Mouse (Mus musculus) frontal cortex, postnatal 10 days (tissue): ENCODE results near the gene Ftl1.
A peak's percentile ranks its signal among the peaks of the same experiment; 100 is the strongest.
"Not testable (repeated sequence)": the region's sequence is repeated elsewhere in the genome, so short reads cannot be mapped to it uniquely, and the experiment has no call there.

Experiments used
- DNase-seq, 2 experiments: peaks; one replicate each; pipeline ENCODE4 v3.0.0; 2022; ENCODE audit warnings: low spot score in 2 of 2, mixed read lengths in 1 of 2

The Ftl1 gene

DNA sequence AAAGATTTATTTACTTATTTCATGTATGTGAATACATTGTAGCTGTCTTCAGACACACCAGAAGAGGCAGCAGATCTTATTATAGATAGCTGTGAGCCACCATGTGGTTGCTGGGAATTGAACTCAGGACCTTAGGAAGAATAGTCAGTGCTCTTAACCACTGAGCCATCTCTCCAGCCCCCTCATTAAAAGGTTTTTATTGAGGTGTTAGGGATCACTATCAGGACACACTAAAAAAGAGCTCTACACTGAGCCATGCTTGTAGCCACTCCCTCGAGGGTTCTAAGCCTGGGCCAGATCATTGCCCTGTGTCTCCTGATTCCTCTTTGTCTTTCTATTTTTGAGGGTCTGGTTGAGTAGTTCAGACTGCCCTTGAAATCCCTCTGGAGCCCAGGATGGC is 16.8 kb upstream of the Ftl1 start:
- DNase-seq: no peak

DNA sequence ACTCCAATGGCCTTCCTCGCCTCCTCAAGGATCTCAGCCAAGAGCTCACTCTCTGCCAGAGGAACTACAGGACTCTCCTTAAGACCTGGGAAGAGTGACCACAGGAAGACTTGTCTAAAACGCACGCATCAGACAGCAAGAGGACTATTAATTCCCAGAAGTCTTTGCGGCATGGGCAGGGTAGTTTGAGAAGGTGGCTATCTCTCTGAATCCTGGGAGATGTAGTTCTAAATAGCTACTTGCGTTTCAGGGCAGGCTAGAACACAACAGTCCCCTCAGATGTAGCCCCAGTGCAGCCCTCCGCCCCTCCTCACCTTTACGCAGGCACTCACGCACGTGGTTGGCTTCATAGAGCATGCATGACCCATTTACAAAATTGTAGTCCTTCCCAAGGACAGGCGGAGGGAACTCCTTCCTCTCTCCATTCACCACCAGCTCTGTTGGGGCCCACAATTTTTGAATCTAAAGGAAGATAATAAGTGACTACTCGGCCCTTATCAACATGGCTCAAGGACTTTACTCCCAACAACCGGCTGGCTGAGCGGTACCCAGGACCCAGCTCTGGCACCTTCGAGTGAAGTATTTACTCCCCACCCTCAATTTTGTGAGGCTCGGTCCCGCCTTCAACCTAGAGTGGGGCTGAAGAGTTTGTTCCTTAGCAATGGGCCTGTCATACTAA is 15.7 kb upstream of the Ftl1 start:
- DNase-seq: no peak

DNA sequence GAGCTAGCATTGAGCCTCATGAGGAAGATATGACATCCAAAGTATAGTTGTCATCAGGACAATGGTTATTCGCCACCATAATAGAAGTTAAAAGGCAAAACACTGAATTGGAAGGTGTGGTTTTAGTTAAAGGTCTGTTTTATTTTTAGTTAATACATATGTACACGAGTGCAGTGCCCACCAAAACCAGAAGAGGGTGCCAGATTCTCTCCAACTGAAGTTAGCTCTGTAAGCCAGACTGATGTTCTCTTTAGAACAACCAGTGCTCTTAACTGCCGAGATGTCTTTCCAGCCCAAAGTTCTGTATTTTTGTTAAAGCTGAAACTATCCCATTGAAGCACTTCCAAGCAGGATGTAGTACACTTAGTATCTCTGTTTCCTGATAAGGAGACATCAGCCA is 11.2 kb upstream of the Ftl1 start:
- peak in 1 of 2 experiments; percentile 57 for DNase-seq

DNA sequence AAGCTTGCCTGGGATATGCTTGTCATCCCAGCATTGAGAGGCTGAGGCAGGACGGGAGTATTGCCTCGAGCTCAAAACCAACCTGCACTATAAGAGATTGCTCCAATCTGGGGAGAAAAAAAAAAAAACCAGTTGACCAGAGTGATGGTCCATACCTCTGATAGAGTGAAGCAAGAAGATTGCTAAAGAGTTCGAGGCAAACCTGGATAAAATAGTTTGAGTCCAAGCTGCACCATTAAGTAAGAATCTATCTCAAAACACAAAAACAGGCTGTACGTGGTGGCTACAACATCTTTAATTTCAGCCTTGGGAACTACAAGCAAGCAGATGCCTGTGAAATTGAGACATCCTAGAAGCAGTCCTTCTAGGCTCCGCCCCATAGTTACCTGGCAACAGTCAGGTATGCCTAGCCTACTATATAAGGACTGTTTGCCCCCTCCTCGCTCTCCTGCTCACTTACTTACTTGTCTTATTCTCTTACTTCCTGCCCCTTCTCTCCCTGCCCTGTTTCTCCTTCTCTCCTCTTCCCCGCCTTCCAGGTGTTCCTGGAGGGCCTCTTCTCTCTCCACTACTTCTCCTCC is 7.5 kb upstream of the Ftl1 start:
- DNase-seq: no peak

DNA sequence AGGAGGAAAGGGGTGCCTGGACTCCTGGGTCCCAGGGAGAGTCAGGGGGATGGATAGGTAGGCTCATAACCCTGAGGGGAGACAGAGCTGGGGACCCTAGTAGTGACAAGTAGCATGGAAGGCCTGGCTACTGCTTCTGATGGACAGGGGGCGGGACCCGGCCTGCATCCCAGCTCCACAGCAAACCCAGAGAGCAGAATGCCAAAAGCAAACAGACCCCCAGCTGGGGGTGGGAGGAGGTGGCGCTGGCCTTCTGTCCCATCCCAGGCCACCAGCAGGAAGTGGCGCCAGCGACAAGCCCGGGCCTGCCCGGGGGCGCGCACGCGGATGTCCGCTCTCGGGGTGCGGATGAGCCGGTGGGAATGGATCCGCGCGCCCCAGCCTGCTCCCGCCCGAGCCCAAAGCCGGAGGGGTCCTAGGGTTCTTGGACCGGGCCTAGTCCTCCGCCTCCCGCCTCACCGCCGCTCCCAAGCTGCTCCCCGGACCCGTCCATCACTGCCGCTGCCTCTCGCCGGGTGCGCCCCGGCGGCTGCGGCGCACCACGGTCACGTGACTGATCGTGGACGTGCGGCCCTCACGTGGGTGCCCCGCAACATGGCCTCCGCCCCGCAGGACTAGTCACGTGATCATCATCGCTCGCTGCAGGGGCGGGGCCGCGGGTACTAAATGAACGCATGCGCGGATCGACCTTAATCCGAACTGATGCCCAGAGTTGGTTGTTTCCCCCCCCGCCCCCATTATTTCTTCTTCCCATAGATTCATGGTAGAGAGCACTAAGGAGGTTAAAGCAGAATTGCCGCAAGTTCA is 6.8 kb upstream of the Ftl1 start, which contains the start of gene Bax:
Bax (minus strand) TSS at position 616 of the 807 bp plus-strand sequence.
- DNase-seq: peak; percentile 96

DNA sequence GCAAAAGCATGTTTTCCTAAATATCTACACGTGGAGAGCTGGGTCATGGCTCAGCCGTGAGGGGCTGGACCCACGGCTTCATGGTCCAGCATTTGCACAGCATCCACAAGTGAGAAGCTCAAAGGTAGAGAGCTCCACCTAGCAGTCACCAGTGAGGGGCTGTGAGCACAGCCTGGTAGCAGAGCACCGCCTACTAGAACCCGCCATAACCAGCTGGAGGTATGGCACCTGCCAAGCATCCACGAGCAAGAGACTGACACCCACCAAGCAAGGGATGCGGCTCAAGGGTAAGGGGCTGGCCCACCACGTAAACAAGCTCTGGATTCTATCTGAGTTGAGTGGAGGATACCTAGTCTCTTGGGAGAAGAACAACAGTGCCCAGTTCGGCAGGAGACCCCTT is 5.9 kb upstream of the Ftl1 start:
- no peak for DNase-seq

DNA sequence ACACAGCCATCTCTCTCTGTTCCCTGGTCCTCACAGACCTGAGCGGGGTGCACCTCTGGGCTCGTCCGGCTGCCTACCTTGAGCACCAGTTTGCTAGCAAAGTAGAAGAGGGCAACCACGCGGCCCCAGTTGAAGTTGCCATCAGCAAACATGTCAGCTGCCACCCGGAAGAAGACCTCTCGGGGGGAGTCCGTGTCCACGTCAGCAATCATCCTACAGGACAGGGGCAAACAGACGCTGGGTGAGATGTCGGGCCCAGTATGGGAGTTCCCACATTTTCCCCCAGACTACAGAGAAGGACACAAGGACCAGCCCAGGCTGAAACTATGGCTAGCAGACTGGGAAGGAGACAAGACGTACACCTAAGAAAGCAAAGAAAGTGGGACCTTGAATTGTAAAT is 5.4 kb upstream of the Ftl1 start:
- no peak for DNase-seq

DNA sequence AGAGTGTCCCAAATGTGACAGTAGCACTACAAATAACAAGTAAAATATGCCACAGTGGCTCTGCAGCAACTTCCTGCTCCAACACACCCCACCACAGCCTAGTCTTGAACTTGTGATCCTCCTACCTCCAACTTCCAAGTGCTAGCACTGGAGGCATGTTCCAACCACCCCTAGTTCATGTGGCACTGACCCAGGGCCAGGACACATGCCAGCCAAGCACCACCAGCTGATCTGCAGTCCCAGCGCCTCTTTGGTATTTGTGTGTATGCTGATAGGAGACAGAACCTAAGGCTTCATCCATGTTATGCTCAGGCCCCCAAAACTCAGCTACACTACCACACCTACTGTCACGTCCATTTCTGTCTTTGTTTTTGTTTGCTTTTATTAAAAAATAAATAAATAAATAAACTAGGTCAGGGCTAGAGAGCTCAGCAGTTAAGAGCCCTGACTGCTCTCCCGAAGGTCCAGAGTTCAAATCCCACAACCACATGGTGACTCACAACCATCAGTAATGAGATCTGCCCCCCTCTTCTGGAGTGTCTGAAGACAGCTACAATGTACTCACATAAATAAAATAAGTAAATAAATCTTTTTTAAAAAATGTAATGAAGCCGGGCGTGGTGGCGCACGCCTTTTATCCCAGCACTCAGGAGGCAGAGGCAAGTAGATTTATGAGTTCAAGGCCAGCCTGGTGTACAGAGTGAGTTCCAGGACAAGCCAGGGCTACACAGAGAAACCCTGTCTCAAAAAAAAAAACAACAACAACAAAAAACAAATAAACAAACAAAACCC is 4.5 kb upstream of the Ftl1 start:
- no peak for DNase-seq

DNA sequence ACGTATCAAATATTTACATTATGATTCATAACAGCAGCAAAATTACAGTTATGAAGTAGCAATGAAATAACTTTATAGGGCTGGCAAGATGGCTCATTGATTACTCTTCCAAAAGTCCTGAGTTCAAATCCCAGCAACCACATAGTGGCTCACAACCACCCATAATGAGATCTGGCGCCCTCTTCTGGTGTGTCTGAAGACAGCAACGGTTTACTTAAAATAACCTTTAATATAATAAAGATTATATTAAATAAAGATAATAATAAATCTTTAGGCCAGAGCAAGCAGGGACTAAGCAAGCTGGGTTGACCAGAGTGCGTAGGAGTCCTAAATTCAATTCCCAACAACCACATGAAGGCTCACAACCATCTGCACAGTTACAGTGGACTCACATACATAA is 3.2 kb upstream of the Ftl1 start:
- not testable (repeated sequence) for DNase-seq

DNA sequence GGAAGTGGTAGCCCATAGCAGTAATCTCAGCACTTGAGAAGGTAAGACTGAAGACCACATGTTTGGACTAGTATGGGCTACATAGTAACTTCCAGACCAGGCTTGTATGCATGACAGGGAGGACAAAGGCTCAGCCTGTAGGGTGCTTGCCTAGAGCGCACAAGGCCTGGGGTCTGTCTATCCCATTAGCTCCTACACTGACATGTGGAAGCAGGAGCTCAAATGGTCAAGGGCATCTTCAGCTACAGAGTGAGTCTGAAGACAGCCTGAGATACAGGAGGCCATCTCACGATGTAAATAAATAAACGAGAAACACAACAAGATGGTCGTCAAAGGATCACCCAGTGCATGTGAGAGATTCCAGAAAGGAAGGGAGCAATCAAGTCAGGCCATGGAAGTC is 2.6 kb upstream of the Ftl1 start:
- no peak for DNase-seq

DNA sequence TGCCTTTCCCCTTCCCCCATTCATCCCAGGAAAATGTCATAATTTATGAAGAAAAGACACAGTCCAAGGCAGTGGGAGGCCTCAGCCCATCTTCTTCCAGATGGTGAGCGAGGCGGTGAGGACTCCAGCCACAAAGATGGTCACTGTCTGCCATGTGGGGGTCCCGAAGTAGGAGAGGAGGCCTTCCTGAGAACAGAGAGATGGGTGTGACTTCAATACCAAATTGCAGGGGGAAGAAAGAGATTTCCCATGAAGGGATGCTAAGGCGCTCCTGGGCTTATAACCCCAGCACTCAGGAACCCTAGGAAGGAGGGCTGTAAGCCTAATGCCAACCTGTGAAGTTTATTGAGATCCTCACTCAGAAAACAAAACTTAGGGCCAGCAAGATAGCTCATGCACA is 2.1 kb upstream of the Ftl1 start:
- no peak for DNase-seq

DNA sequence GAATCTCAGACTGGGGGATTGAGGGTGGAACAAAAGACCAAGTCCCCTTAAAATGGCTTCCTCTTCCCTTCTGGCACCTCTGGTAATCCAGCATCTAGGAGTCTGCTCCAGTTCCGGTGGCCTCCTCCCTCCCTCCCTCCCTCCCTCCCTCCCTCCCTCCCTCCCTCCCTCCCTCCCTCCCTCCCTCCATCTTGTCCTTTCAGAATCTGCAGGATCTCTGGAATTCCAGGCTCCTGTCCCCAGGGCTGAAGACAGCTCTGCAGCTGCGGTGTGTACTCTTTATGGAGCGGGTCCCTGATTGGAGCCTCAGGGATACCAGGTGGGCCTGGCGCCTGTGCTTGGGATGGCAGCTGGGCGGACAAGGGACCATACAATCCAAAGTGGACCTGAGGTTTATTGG is 1.6 kb upstream of the Ftl1 start:
- DNase-seq: no peak

DNA sequence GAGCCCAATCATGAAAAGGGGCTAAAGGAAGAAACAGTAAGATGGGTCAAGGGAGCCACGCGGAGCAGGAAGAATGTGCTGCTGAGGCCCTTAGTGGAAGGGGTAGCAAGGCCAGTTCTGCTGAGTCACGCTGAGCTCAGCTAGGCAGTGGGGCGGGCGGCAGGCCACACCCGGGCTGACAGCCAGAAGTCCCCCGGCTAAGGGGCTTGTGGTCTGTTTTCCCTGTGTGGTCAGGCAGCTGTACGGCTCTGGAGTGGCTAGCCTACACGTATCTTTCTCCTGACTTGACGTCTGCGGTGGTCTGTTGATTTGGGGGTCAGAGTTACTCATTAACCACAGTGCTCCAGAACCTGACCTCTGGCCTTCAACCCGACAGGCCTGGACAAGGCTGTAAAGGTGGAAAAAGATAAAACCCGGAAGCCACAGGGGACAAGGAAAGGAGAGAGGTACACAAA is 1.2 kb upstream of the Ftl1 start:
- peak in 1 of 2 experiments; percentile 54 for DNase-seq

DNA sequence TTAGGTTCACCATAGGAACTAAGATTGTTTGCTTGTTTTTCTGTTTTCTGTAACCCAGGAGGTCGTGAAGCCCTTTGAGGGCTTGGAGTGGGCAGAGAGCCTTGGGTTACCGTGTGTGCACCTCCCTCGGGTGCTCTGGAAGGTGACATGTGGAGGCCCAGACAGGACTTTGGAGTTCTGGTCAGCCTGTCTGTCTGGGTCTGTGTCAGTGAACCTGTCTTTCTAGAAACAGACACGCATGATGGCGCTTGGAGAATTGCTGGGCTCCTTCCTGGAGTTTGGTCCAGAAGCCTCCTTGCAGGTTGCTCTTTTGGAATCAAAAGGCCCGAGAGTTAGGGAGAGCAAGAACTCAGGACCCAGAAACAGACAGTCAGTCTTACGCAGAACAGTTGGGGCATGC is 693 bp upstream of the Ftl1 start:
- no peak for DNase-seq

DNA sequence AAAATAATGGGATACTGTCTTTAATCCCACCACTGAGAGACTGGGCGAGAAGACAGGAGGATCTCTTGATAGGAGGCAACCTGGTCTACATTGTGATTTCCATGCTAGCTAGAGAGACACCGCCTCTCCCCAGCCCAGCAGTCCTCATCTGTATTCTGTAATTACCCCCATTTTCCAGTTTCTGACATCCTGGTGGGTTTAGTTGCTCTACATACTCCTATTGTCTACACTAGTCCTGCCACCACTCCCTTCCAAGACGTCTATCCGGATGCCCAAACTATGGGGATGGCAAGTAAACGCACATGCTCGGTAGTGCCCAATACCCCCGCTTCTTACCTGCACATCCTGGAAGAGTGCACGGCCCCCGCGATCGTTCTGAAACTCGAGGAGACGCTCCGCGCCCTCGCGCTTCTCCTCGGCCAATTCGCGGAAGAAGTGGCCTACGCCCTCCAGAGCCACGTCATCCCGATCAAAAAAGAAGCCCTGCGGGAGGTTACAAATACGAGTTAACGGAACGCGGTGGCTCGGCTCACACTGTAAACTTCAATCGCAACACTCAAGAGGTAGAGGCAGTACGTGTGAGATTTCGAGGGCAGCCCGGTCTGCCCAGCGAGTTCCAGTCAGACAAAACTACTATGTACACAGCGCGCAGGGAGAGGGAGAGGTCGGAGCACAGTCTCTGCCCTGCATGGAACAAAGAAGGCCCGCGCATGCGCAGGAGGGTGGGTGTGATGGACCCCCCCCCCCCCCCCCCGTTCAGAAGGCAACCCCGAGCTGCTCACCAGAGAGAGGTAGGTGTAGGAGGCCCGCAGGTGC is 728 bp downstream of the Ftl1 start:
- peak in 1 of 2 experiments; percentile 76 for DNase-seq

DNA sequence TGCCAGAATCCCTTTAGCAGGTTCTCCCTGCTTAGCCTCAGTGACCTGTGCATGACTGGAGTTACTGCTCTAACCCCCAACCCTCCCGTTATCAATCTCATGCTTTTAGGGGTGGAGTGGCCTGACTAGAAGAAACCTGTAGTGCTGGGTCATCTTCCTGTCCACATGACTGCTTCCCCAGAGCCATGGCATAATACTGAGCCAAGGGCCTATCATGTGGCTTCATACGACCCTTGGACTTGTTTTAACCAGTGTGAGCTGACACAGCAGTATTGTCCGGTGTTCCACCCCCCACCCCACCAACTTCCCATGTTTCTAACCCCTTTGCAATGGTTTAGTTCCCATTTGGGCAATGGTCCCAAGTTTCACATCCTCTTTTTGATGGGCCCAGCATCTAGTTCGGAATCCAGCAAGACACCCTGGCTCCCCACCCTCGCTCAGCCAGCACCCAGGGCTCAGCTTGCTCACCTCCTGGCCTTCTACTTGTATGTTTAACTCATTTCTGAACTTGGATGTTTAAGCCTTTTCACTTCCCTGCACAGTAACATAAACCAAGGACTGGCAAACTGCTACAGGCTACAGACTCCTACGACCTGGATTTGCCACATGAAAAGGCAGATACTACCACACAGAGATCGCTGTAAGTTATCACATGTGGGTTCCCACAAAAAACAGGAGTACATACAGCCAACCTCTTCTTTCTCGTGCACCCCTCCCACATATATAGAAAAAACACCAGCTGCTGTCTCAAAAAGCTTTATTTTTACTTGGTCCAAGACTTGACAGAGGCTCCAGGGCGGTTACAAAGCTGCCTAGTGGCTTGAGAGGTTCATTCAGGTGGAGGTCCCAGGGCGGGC is 2.3 kb downstream of the Ftl1 start:
- no peak for DNase-seq

DNA sequence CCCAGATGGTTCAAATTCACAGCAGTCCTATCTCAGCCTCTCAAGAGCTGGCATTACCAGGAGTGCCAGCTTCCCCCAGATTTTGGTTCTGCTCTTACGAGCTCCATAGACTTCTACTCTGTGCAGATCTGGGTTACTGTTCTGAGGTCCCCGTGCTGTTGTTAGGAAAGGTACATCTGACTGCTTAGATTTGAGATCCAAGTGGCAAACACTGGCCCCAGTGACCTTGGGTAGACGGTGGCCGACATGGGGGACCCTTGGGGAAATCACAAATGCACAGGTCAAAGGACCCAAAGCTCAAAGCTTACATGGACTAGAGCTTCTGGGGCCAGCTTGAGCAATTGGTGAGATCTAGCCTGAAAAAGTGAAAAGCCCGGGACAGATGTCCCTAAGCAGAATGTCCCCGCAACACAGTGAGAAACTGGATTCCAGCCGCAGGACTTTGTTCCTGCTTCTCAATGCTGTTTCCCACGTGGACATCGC is 2.9 kb downstream of the Ftl1 start:
- DNase-seq: no peak

DNA sequence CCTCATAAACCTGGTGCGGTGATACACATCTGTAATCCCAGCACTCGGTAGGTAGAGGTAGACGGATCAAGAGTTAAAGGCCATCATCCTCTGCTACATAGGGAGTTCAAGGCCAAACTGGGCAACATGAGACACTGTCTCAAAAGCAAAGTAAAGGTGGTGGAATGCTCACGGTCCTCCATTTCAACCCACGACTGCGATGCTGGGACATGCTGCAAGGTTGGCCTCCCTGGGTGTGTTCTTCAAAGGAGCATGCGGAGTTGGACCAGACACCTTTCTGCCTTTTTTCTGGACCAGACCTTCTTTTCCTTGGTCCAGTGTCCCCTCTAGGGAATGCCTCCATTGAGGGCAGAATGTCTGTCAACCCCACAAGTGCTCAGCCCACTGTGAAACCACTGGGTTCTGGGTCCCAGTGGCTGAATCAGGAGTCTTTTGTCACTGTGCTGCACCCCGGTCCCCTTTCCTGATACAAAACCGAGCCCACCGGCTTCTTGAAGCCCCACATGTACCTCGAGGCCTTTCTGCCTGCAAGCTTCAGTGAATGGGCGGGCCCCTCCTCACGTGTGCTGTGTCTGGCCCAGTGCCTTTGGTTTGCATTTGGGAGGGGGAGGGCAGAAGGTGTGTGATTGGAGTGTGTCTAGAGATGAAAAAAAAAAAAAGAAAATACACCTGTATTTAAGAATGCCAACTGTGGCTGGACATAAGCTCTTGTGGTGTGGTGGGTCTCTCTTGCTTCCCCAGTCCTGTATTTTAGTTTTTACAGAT is 3.6 kb downstream of the Ftl1 start:
- DNase-seq: no peak

DNA sequence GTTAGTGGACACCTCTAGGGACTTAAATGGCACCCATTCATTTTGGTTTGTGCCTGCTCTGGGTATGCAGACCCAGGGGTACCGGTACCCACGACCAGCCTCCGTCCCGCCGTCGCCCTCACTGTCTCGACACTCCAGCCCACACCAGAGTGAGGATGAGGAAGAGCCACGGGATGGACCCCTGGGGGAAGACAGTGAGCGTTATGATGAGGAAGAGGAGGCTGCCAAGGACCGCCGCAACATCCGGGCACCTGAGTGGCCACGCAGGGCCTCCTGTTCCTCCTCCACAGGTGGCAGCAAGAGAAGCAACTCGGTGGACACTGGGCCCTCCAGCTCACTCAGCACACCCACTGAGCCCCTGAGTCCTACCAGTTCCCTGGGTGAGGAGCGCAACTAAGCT is 4.7 kb downstream of the Ftl1 start:
- no peak for DNase-seq
